Mouse (Mus musculus) lung, embryonic 16.5 days (tissue): ENCODE results near the gene Nyap1. TPM values are rescaled to one million over a fixed set of nuclear protein-coding genes. Genes with fewer than 3 reads are reported as not detected.

Source experiments
- ATAC-seq: fragments of 200-750 bp; cut with Nextera tagmentation; 2 replicates; pipeline ENCODE4 v1.8.0; 2017; ENCODE audit warnings: low read depth, mild to moderate bottlenecking, moderate library complexity
- H3K27ac ChIP-seq: fragments of 300-500 bp; sonication (generic); 2 replicates; pipeline ENCODE4 v1.5.1; 2014; ENCODE audit warnings: mild to moderate bottlenecking, control low read depth, low read length
- H3K27me3 ChIP-seq: fragments of 300-500 bp; sonication (generic); 2 replicates; pipeline ENCODE4 v1.6.1; 2014; ENCODE audit warnings: low read depth, low read length, mixed read lengths; ENCODE audit not compliant: control insufficient read depth, insufficient read depth
- H3K36me3 ChIP-seq: fragments of 300-500 bp; sonication (generic); 2 replicates; pipeline ENCODE4 v1.6.1; 2014; ENCODE audit warnings: low read length; ENCODE audit not compliant: control insufficient read depth, insufficient read depth
- H3K4me1 ChIP-seq: fragments of 300-500 bp; sonication (generic); replicated peaks from 2 replicates; pipeline ENCODE4 v1.6.1; 2014; ENCODE audit warnings: low read length, mixed read lengths; ENCODE audit not compliant: control insufficient read depth, insufficient read depth
- H3K4me2 ChIP-seq: fragments of 300-500 bp; sonication (generic); 2 replicates; pipeline ENCODE4 v1.6.1; 2014; ENCODE audit warnings: low read depth, low read length, control low read depth
- H3K4me3 ChIP-seq: fragments of 300-500 bp; sonication (generic); 2 replicates; pipeline ENCODE4 v1.5.1; 2014; ENCODE audit warnings: mild to moderate bottlenecking, low read length, control low read depth
- H3K9ac ChIP-seq: fragments of 300-500 bp; sonication (generic); 2 replicates; pipeline ENCODE4 v1.6.1; 2014; ENCODE audit warnings: low read length, control low read depth
- H3K9me3 ChIP-seq: fragments of 300-500 bp; sonication (generic); 2 replicates; pipeline ENCODE4 v1.6.1; 2016; ENCODE audit warnings: low read length; ENCODE audit not compliant: control insufficient read depth
- WGBS: fragments of 180-500 bp; shearing (Covaris S2); extraction: QIAGEN DNeasy Blood & Tissue Kit; methylation state at CpG from one replicate; pipeline ENCODE4 v1.1.7; 2014; 5-methylcytosine and 5-hydroxymethylcytosine counted together
- polyA plus RNA-seq: library from polyadenylated mRNA; unstranded; fragments of >200 nt; fragmentation: Nextera tagmentation; extraction: Ambion mirVana; gene quantifications from 2 replicates; pipeline ENCODE4 v1.2.1, GENCODE M21; 2015

Gene Nyap1
- polyA plus RNA-seq, 1 experiment from 2014 or later, result 1.6 TPM

- peak overlapping the region; percentile 84 for H3K4me3 ChIP-seq
- peak overlapping the region; percentile 94 for H3K9ac ChIP-seq
- 45% methylated on average over 9 of the region's 9 CpGs for WGBS
- no peak overlapping the region for H3K27ac ChIP-seq
- ATAC-seq, result no peak
- peaks cover 40% of the 10 kb centered on the region for H3K4me1 ChIP-seq
- peak overlapping the region; percentile 89 for H3K4me2 ChIP-seq
- H3K36me3 ChIP-seq, result peaks cover 26% of the 10 kb centered on the region
- H3K27me3 ChIP-seq, result no peaks in the 10 kb centered on the region
- no peaks in the 10 kb centered on the region for H3K9me3 ChIP-seq
These were observed 42.6 kb upstream of the Nyap1 start for GRCm38 (mm10) chr5:137783901-137784540.

DNA sequence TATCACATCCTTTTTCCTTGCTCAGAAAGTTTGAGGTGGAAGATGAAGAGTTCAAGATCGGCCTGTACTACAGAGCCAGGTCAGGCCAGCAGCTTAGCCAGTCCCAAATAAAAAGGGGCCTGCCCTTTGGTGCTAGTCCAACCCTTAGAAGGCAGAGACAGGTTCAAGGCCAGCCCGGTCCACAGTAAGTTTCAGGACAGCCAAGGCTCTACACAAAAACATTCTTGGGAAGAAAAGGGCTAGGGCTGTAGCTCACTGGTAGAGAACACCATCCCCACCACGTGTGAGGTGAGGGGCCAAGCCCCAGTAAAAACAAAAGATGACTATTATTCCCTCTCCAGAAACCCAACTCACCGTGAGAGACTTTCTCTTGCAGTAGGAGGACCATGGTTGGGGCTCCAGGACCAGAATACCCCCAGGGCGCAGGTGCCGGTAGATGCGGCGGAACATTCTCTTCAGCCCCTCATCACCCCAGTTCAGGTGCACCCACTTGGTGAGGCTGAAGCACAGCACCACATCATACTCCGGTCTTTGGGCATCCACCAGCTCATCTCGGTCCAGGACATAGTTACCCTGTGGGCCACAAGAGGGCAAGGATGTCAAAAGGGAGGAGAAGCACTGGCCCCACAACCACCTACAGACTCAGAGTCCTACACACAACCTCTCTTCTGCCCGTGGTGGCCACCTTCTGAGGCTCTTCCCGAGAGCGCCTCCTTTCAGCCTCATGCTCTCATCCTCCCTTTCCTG, 41.5 kb upstream of the Nyap1 start:
- no peak for ATAC-seq
- Histone ChIP-seq H3K4me1 (peaks cover 42% of the 10 kb centered on the region), H3K9ac (peak overlapping the region; percentile 94)

DNA sequence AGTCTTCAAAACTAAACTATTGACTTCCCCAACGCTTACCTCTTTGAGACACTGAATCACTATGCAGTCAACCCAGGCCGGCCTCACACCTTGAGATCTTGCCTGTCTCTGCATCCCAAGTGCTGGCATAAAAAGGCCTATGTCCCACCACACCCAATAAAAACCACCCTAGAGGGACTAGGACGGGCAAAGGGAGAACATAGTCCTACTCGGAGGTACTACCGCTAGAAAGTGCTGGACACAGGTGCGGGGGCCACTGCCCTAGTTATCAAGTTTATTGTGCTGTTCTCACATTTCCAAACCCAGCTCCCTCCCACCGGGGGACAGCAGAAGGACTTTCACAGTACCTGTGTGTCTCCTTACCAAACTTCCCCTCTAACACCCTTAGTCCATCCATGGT, 40.3 kb upstream of the Nyap1 start:
- Histone ChIP-seq H3K4me1 (peaks cover 40% of the 10 kb centered on the region), H3K9me3 (no peaks in the 10 kb centered on the region), H3K9ac (no peak overlapping the region), H3K27me3 (no peaks in the 10 kb centered on the region), H3K27ac (no peak overlapping the region), H3K36me3 (peaks cover 26% of the 10 kb centered on the region), H3K4me3 (no peak overlapping the region), H3K4me2 (no peak overlapping the region)
- WGBS, result 87% methylated on average over 7 of the region's 7 CpGs
- ATAC-seq, result no peak

More for the DNA sequence above, 41.5 kb upstream of the Nyap1 start:
- whole genome bisulfite sequencing, result 75% methylated on average over 13 of the region's 13 CpGs
- Histone ChIP-seq H3K27ac (no peak overlapping the region), H3K9me3 (no peaks in the 10 kb centered on the region), H3K36me3 (peaks cover 26% of the 10 kb centered on the region), H3K4me2 (peak overlapping the region; percentile 89), H3K4me3 (peak overlapping the region; percentile 84), H3K27me3 (no peaks in the 10 kb centered on the region)

DNA sequence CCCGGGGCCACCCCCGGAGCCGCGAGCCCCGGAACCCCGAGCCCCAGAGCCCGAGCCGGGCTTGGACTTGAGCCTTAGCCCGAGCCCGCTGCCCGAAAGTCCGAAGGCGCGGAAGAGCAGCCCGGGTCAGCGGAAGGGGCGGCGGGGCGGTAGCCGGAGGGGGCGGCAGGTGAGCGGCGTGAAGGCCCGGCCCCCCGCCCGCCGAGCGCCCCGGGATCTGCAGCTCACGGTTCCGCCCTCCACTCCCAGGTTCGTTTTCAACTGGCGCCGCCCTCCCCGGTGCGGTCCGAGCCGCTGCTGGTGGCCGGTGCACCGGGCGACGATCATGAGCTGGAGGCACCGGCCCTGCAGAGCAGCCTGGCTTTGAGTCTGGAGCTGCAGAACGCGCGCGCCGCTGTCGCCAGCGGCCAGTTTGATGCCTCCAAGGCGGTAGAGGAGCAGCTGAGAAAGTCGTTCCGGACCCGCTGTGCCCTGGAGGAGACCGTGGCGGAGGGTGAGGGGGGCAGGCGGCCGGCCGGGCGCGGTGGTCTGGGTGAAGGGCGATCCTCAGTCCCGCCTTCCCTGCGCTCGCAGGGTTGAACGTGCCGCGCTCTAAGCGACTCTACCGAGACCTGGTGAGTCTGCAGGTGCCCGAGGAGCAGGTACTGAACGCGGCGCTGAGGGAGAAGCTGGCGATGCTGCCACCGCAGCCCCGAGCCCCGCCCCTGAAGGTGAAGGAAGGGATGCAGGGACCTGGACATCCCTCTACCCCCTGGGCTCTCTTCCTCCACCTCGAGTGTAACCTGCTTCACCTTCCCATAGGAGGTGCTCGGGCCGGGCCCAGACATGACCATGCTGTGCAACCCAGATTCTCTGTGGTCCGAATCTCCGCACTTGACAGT, 37.9 kb upstream of the Nyap1 start:
- H3K4me1 ChIP-seq, result peaks cover 34% of the 10 kb centered on the region
- peak; percentile 30 for ATAC-seq
- WGBS, result under 1% methylated on average over 66 of the region's 83 CpGs

DNA sequence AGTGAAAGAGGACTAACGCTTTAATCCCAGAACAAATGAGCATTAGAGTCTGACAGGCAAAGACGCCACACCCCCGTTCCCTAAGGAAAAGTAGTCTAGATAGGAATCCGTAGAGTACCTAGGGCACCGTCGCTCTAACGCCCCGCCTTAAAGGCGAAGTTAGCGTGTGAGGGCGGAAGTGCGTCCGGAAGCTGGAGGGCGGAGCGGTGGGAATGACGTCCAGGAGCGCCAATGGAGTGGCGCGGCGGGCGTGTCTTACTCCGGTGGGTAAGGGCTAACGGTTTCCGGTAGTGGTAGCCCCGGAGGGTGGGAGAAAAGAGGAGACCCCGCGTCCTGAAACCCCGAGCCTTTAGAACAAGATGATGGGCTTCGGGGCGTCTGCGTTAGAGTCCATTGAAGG, 37.2 kb upstream of the Nyap1 start, which contains the start of gene Ppp1r35:
TSS of gene Ppp1r35 (plus strand) at position 215 of the 400 bp plus-strand sequence.
- H3K27me3 ChIP-seq, result no peaks in the 10 kb centered on the region
- H3K9me3 ChIP-seq, result no peaks in the 10 kb centered on the region
- peak within 1 kb of the TSS; percentile 95 for H3K4me2 ChIP-seq
- peak within 1 kb of the TSS; percentile 92 for H3K4me3 ChIP-seq
- peak within 1 kb of the TSS; percentile 87 for H3K27ac ChIP-seq
- peaks cover 26% of the 10 kb centered on the region for H3K36me3 ChIP-seq
- H3K9ac ChIP-seq, result peak within 1 kb of the TSS; percentile 92
- H3K4me1 ChIP-seq, result peaks cover 28% of the 10 kb centered on the region
- peak; percentile 96 for ATAC-seq
- WGBS, result under 1% methylated on average over 31 of the region's 31 CpGs

More for the DNA sequence above, 37.9 kb upstream of the Nyap1 start:
- Histone ChIP-seq H3K36me3 (peaks cover 26% of the 10 kb centered on the region), H3K9me3 (no peaks in the 10 kb centered on the region), H3K4me2 (peak overlapping the region; percentile 95), H3K9ac (peak overlapping the region; percentile 92), H3K27ac (peak overlapping the region; percentile 87), H3K4me3 (peak overlapping the region; percentile 92), H3K27me3 (no peaks in the 10 kb centered on the region)

GRCm38 (mm10) chr5:137777267-137777845, 35.9 kb upstream of the Nyap1 start:
- no peak for ATAC-seq
- no peaks in the 10 kb centered on the region for H3K9me3 ChIP-seq
- H3K9ac ChIP-seq, result no peak overlapping the region
- no peak overlapping the region for H3K27ac ChIP-seq
- H3K4me3 ChIP-seq, result no peak overlapping the region
- 67% methylated on average over 7 of the region's 7 CpGs for WGBS
- H3K4me1 ChIP-seq, result peaks cover 18% of the 10 kb centered on the region
- no peaks in the 10 kb centered on the region for H3K27me3 ChIP-seq
- no peak overlapping the region for H3K4me2 ChIP-seq
- H3K36me3 ChIP-seq, result peaks cover 17% of the 10 kb centered on the region

DNA sequence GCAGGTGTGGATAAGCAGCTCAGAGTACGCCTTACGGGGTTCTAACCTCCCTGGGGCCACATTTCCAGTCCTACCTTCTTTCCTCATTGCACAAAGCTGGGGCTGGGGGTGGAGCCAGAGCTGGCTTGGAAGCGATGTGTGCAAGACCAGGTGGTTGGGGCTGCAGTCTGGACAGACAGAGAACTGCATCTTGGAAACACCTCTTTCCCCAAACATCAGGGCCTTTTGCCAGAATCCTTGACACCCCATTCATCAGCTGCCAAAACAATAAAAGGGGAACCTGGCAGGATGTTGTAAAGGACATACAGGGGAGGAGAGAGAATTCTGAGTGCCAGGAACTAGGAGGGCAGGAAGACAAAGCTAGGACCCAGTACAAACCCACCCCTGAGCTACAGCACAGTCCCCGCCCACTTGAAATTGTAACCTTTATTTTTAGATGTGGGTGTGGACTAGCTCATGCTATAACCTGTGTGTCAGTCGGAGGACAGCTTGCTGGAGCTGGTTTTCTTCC, 35.1 kb upstream of the Nyap1 start:
- no peak overlapping the region for H3K4me3 ChIP-seq
- no peak overlapping the region for H3K4me2 ChIP-seq
- H3K36me3 ChIP-seq, result peaks cover 8% of the 10 kb centered on the region
- H3K27ac ChIP-seq, result peak overlapping the region; percentile 19; the same call in 1 of the 2 replicates
- ATAC-seq, result peak; percentile 16; the same call in 1 of the 2 replicates
- WGBS, result 23% methylated on average over 5 of the region's 5 CpGs
- H3K9ac ChIP-seq, result 0 out of 2 replicates have a peak overlapping the region, but pooled peaks have one; percentile 10
- H3K9me3 ChIP-seq, result no peaks in the 10 kb centered on the region
- H3K27me3 ChIP-seq, result no peaks in the 10 kb centered on the region
- H3K4me1 ChIP-seq, result peaks cover 18% of the 10 kb centered on the region

- 87% methylated on average over 2 of the region's 2 CpGs for WGBS
- H3K9ac ChIP-seq, result no peak overlapping the region
These were observed 34.3 kb upstream of the Nyap1 start for GRCm38 (mm10) chr5:137775587-137776290.

More at GRCm38 (mm10) chr5:137775587-137776290, 34.3 kb upstream of the Nyap1 start:
- Histone ChIP-seq H3K27me3 (no peaks in the 10 kb centered on the region), H3K4me1 (peaks cover 18% of the 10 kb centered on the region), H3K4me3 (no peak overlapping the region), H3K36me3 (peaks cover 4% of the 10 kb centered on the region; the same call in 1 of the 2 replicates), H3K27ac (peak overlapping the region; percentile 19; the same call in 1 of the 2 replicates), H3K4me2 (no peak overlapping the region), H3K9me3 (no peaks in the 10 kb centered on the region)
- no peak for ATAC-seq
